Mouse (Mus musculus): ENCODE data around the gene Tas2r134.

DNA sequence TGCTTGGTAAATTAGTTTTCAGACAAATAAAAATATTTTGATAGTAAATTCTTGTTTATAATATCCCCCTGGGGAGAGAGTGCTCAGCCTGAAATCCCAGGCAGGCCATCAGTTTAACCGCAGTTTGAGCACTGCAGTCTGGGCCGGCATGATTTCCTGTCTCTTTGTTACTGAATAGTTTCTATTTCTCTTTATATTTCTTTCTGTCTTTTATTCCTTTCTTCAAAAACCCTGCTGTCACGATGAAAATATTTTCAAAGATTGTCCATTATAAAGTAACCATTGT, 27.2 kb upstream of the Tas2r134 start:
- no peak for TF ChIP-seq CTCF (conservative IDR thresholded peaks at IDR 0.05; ENCODE audit: insufficient read depth, insufficient read length, low read depth, low read length)
- no peak for TF ChIP-seq POLR2A (IDR thresholded peaks at IDR 0.05; ENCODE audit: low read depth, low read length)

Measured in kidney, adult 2 months (tissue).